Mouse (Mus musculus) stomach, embryonic 14.5 days (tissue): Measurements from ENCODE around the gene Bmp7. TPM values are rescaled to one million over a fixed set of nuclear protein-coding genes. Genes with fewer than 3 reads are reported as not detected.
A peak's percentile ranks its signal among the peaks of the same experiment; 100 is the strongest.

Experiments
- ATAC-seq: fragments of 200-750 bp; cut with Nextera tagmentation; 2 replicates; pipeline ENCODE4 v1.8.0; 2017; ENCODE audit warnings: low read depth, moderate TSS enrichment; ENCODE audit not compliant: insufficient number of reproducible peaks, insufficient read depth, low FRiP score
- H3K27ac ChIP-seq: fragments of 300-500 bp; sonication (generic); 2 replicates; pipeline ENCODE4 v1.5.1; 2014; ENCODE audit warnings: mild to moderate bottlenecking, low read length, moderate library complexity, mixed read lengths
- H3K27me3 ChIP-seq: fragments of 300-500 bp; sonication (generic); 2 replicates; pipeline ENCODE4 v1.6.1; 2014; ENCODE audit warnings: low read length, control low read depth, mixed read lengths; ENCODE audit not compliant: control insufficient read depth, insufficient read depth
- H3K36me3 ChIP-seq: fragments of 300-500 bp; sonication (generic); 2 replicates; pipeline ENCODE4 v1.6.1; 2014; ENCODE audit warnings: mild to moderate bottlenecking, control low read depth, low read length, moderate library complexity, mixed read lengths; ENCODE audit not compliant: control insufficient read depth, insufficient read depth
- H3K4me1 ChIP-seq: fragments of 300-500 bp; sonication (generic); 2 replicates; pipeline ENCODE4 v1.6.1; 2014; ENCODE audit warnings: low read length, control low read depth, mixed read lengths; ENCODE audit not compliant: control insufficient read depth, insufficient read depth
- H3K4me2 ChIP-seq: fragments of 300-500 bp; sonication (generic); replicated peaks from 2 replicates; pipeline ENCODE4 v1.6.1; 2014; ENCODE audit warnings: low read depth, low read length, control low read depth
- H3K4me3 ChIP-seq: fragments of 300-500 bp; sonication (generic); 2 replicates; pipeline ENCODE4 v1.5.1; 2014; ENCODE audit warnings: low read depth, low read length, control low read depth
- H3K9ac ChIP-seq: fragments of 300-500 bp; sonication (generic); replicated peaks from 2 replicates; pipeline ENCODE4 v1.6.1; 2014; ENCODE audit warnings: low read depth, mild to moderate bottlenecking, control low read depth, low read length, moderate library complexity, mixed read lengths
- H3K9me3 ChIP-seq: fragments of 300-500 bp; sonication (generic); 2 replicates; pipeline ENCODE4 v1.6.1; 2016; ENCODE audit warnings: low read depth, low read length, control low read depth; ENCODE audit not compliant: control insufficient read depth
- WGBS: fragments of 180-500 bp; shearing (Covaris S2); extraction: QIAGEN DNeasy Blood & Tissue Kit; methylation state at CpG from one replicate; pipeline ENCODE4 v1.1.7; 2014; 5-methylcytosine and 5-hydroxymethylcytosine counted together
- polyA plus RNA-seq: library from polyadenylated mRNA; unstranded; fragments of >200 nt; fragmentation: Nextera tagmentation; extraction: Ambion mirVana; gene quantifications from 2 replicates; pipeline ENCODE4 v1.2.1, GENCODE M21; 2014

The Bmp7 gene
- polyA plus RNA-seq, 1 experiment from 2014 or later, result 20.7 TPM

DNA sequence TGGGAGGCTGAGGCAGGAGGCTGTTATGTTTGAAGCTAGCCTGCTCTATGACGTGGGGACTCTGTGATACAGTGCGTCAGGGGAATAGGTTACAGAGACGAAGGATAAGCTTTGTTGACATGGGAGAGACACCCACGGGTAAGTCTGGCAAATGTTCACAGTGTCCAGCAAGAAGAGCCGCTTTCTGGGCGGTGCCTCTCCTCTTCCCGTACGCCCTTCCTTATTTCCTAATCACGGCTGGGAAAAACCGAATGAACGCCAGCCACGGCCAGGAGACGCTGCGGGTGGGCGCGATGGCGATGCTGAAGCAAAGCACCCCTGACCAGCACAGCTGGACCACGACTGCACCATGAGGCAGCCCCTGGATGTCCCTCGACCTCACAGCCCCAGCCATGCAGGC is 77.7 kb downstream of the Bmp7 start:
- 64% methylated on average over 19 of the region's 19 CpGs for WGBS
- Histone ChIP-seq H3K9ac (no peak overlapping the region), H3K36me3 (no peaks in the 10 kb centered on the region), H3K27me3 (no peaks in the 10 kb centered on the region), H3K4me2 (peak overlapping the region; percentile 34; the same call in 1 of the 2 replicates), H3K9me3 (no peaks in the 10 kb centered on the region), H3K4me1 (peaks cover 17% of the 10 kb centered on the region), H3K27ac (no peak overlapping the region), H3K4me3 (no peak overlapping the region)
- ATAC-seq, result peak; percentile 1; the same call in 1 of the 2 replicates

DNA sequence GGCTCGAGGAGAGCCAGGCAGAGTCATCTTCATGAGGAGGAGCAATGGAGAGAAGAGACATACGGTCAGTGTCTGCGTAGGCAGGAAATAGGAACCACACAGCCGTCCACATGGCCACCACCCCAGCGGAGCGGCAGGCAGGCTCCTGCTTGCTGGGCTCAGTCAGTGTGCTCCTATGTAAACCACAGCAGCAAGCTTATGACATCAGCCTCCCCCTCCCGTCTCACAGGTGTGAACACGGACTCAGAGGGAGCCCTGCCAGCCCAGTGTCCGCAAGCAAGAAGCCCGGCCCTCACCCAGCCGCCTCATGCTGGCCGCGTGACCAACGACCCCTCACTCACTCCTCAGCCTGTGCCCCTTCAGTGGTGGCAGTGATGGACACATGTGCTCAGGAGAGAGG is 78.5 kb downstream of the Bmp7 start:
- 52% methylated on average over 14 of the region's 14 CpGs for WGBS
- Histone ChIP-seq H3K9me3 (no peaks in the 10 kb centered on the region), H3K4me2 (no peak overlapping the region), H3K4me1 (peaks cover 14% of the 10 kb centered on the region), H3K27ac (no peak overlapping the region), H3K36me3 (no peaks in the 10 kb centered on the region), H3K4me3 (no peak overlapping the region), H3K9ac (no peak overlapping the region), H3K27me3 (no peaks in the 10 kb centered on the region)
- ATAC-seq, result no peak; the same call in 1 of the 2 replicates

DNA sequence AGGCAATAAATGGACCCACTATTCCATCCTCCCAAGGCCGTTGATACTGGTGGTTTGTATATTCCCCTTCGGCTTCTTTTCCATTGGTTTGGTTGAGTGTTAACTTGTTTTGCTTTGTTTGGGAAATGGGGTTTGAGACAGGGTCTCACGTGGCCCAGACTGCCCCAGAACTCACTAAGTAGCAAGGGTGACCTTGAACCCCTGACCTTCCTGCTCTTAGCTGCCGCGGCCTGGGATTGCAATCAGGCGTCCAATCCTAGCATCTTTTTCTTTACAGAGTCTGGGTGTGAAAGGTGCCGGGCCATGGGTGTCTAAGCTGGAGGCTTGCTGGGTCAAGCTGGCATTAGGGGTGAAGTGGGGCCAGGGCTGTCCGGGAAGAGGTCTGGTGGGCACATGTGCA is 79.5 kb downstream of the Bmp7 start:
- Histone ChIP-seq H3K4me2 (no peak overlapping the region), H3K4me1 (peaks cover 15% of the 10 kb centered on the region), H3K27me3 (no peaks in the 10 kb centered on the region), H3K36me3 (no peaks in the 10 kb centered on the region), H3K9me3 (no peaks in the 10 kb centered on the region), H3K27ac (no peak overlapping the region), H3K9ac (no peak overlapping the region), H3K4me3 (no peak overlapping the region)
- 83% methylated on average over 8 of the region's 8 CpGs for WGBS
- ATAC-seq, result no peak

- Histone ChIP-seq H3K4me3 (no peak overlapping the region), H3K4me1 (peaks cover 15% of the 10 kb centered on the region), H3K9me3 (no peaks in the 10 kb centered on the region), H3K27me3 (no peaks in the 10 kb centered on the region), H3K4me2 (no peak overlapping the region), H3K9ac (no peak overlapping the region), H3K36me3 (no peaks in the 10 kb centered on the region), H3K27ac (no peak overlapping the region)
- WGBS, result 91% methylated on average over 7 of the region's 7 CpGs
- ATAC-seq, result no peak
These were observed 80.0 kb downstream of the Bmp7 start for GRCm38 (mm10) chr2:172860104-172860503.

GRCm38 (mm10) chr2:172857048-172857447 is 83.1 kb downstream of the Bmp7 start:
- Histone ChIP-seq H3K27ac (no peak overlapping the region), H3K4me3 (no peak overlapping the region), H3K9me3 (no peaks in the 10 kb centered on the region), H3K4me1 (peaks cover 3% of the 10 kb centered on the region; the same call in 1 of the 2 replicates), H3K9ac (no peak overlapping the region), H3K4me2 (no peak overlapping the region), H3K36me3 (no peaks in the 10 kb centered on the region), H3K27me3 (no peaks in the 10 kb centered on the region)
- WGBS, result 60% methylated on average over 10 of the region's 10 CpGs
- no peak for ATAC-seq

DNA sequence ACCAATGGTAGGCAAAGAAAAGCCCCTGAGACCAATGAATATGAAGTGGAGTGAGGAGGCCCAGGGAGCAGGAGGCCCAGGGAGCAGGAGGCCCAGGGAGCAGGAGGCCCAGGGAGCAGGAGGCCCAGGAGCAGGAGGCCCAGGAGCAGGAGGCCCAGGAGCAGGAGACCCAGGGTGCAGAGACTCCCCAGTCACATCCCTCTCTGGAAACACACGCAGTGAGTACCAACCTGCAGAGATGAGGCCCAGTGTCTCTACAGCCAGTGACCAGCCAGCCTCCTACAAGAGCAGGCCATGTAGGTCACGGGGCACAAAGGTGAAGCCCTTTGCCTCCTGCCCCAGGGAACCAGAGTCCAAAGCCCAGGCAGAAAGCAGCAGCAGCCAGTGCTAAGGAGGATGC is 83.6 kb downstream of the Bmp7 start:
- peaks cover 3% of the 10 kb centered on the region; the same call in 1 of the 2 replicates for H3K4me1 ChIP-seq
- no peak overlapping the region for H3K4me3 ChIP-seq
- no peak overlapping the region for H3K4me2 ChIP-seq
- no peak overlapping the region for H3K27ac ChIP-seq
- no peaks in the 10 kb centered on the region for H3K9me3 ChIP-seq
- no peaks in the 10 kb centered on the region for H3K36me3 ChIP-seq
- no peaks in the 10 kb centered on the region for H3K27me3 ChIP-seq
- H3K9ac ChIP-seq, result no peak overlapping the region
- 64% methylated on average over 2 of the region's 2 CpGs for WGBS
- ATAC-seq, result no peak

DNA sequence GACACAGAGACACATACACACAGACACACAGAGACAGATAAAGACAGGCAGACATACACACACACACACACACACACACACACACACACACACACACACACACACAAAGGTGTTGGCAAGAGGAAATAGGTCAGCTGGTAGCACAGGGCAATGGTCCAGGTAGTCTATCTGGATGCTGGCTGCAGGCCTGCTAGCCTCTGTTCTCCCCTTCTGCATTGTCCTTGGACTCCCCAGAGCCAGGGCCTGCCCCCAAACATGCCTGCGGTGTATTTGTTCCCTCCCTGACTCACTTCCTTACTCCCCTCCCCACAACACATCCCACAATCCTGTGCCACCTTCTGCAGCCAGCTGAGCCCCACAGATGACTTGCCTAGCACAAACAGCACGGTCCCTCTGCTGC is 86.0 kb downstream of the Bmp7 start:
- H3K9ac ChIP-seq, result no peak overlapping the region
- 70% methylated on average over 2 of the region's 2 CpGs for WGBS
- no peak overlapping the region for H3K4me3 ChIP-seq

GRCm38 (mm10) chr2:172851773-172852172 is 88.3 kb downstream of the Bmp7 start:
- Histone ChIP-seq H3K9me3 (no peaks in the 10 kb centered on the region), H3K9ac (no peak overlapping the region), H3K4me1 (peaks cover 12% of the 10 kb centered on the region), H3K36me3 (no peaks in the 10 kb centered on the region), H3K27ac (no peak overlapping the region), H3K4me2 (no peak overlapping the region), H3K4me3 (no peak overlapping the region), H3K27me3 (no peaks in the 10 kb centered on the region)
- ATAC-seq, result no peak
- 51% methylated on average over 11 of the region's 11 CpGs for WGBS

More for the DNA sequence above, 86.0 kb downstream of the Bmp7 start:
- Histone ChIP-seq H3K36me3 (no peaks in the 10 kb centered on the region), H3K9me3 (no peaks in the 10 kb centered on the region), H3K4me1 (peaks cover 7% of the 10 kb centered on the region), H3K27ac (no peak overlapping the region), H3K4me2 (no peak overlapping the region), H3K27me3 (no peaks in the 10 kb centered on the region)
- ATAC-seq, result no peak

DNA sequence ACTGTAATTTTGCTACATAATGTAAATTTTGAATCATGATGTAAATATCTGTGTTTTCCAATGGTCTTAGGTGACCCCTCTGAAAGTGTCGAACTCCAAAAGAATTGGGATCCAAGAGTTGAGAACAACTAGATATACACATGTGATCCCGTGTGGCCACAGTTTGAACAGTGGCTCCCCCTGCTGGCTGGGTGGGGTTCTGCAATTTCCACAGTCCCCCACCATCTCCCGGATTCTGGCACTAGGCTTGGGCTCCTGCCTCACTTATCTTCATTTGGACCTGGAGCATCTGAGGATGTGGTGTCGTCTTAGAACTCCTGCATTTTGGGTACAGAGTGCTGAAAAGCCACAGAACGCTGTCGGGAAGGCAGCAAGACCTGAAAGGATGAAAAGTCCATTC is 91.9 kb downstream of the Bmp7 start:
- H3K4me2 ChIP-seq, result no peak overlapping the region
- 64% methylated on average over 6 of the region's 6 CpGs for WGBS
- no peak for ATAC-seq

More for the DNA sequence above, 91.9 kb downstream of the Bmp7 start:
- Histone ChIP-seq H3K27me3 (no peaks in the 10 kb centered on the region), H3K9ac (no peak overlapping the region), H3K27ac (no peak overlapping the region), H3K9me3 (no peaks in the 10 kb centered on the region), H3K36me3 (no peaks in the 10 kb centered on the region), H3K4me1 (peaks cover 14% of the 10 kb centered on the region; the same call in 1 of the 2 replicates), H3K4me3 (no peak overlapping the region)
